Mouse (Mus musculus) embryonic fibroblast, embryonic 13.5 days (primary cell): ENCODE measurements around the gene Rapgef1.

ENCODE experiments used
- CTCF ChIP-seq: IDR thresholded peaks from 2 replicates; pipeline ENCODE4 v1.5.1; 2011; ENCODE audit warnings: mild to moderate bottlenecking, control low read depth, low read length, moderate library complexity, borderline replicate concordance; ENCODE audit not compliant: insufficient read depth
- POLR2A ChIP-seq: IDR thresholded peaks from 2 replicates; pipeline ENCODE4 v1.6.1; 2011; ENCODE audit warnings: low read depth, mild to moderate bottlenecking, control low read depth, low read length, moderate library complexity

DNA sequence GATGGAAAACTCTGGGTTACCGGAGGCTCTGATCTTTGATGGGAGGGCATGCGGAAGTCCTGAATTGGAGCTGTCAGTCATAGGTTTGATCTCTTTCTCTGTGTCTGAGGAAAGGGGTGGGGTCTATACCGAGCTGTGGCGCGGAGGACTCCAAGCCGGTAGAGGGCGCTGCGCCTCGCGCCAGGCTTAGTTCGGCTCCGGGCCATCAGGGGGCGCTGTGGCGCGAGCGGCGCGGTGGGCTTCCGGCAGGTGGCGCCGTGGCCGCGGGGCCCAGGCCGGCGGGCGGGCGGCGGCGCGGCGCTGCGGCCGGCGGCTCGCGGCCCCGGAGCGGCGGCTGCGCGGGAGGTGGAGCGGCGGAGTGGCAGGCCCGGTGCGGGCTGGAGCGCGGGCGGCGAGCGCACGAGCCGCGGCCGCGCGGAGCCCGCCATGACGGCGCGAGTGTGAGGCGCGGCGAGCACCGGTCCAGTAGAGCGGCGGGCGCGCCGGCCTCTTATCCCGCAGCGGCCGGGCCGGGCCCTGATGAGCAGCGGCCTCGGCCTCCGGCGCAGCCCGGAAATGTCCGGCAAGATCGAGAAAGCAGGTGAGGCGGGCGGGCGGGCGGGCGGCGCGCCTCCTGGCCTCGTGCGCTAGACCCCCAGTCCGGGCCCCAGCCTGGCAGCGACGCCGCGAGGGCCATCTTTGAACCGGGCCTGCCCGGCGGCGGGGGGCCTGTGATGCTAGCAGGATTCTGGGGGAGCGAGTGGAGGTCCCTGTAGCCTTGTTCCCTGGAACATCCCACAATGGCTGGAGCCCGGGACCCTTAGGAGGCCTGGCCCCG is at the start of gene Rapgef1:
- TF ChIP-seq CTCF (peak; percentile 100), POLR2A (no peak)
